Mouse (Mus musculus): ENCODE data around the gene Homer2. TPM values are rescaled to one million over a fixed set of nuclear protein-coding genes. Genes with fewer than 3 reads are reported as not detected.

Gene Homer2
- polyA plus RNA-seq, 1 experiment: 58.1 TPM

DNA sequence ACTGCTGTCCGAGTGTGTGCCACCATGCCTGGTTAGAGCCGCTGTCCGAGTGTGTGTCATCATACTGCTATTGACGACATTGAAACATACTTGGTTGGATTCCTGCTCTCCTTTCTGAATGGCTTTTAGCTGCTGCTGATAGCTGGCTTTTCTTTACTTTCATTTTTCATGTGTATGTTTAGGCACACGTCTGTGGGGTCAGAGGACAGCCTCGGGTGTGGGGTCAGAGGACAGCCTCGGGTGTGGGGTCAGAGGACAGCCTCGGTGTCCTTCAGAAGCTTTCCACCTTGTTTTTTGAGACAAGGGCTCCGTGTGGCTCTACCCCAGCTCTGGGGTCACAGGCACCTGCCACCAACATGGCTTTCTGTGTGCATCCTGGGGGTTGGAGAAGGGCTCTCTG lies 114.6 kb downstream of the Homer2 start:
- no peak for TF ChIP-seq GATA1 (IDR thresholded peaks at IDR 0.05; ENCODE audit: low read length)

DNA sequence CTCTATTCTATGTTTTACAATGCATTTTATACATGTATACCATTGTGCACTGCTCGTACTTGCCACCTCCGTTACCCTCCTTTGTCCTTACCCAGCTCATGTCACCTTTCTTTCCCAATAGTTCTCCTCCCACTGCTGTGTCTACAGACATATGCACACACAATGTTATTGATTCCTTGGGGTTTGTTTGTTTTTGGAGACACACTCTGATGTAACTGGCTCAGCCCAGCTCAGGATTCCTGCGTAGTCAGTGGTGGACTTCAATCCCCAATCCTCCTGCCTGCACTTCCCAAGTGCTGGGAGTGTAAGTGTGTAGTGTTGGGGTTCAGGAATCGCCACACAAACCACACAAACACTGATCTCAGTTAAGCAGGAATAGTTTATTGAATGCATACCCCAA lies 120.1 kb downstream of the Homer2 start:
- no peak for TF ChIP-seq GATA1 (IDR thresholded peaks at IDR 0.05; ENCODE audit: low read length)

DNA sequence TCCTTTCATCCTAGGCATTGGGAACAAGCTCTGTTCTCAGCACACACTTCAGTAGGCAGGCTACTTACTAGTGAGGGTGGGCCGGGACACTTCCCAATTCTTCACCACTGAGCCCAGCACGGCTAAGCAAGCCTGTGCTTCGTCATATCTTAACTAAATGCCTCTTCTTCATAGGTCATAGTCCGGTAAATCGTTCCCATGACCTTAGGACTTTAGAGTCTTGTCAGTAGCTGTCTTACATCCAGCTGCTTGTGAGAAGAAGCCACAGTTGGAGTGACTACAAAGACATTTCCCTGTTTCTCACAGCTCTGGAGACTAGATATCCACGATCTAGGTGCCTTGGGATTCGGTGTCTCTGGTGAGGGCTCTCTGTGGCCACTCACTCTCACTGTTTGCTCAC lies 122.0 kb downstream of the Homer2 start:
- no peak for TF ChIP-seq GATA1 (IDR thresholded peaks at IDR 0.05; ENCODE audit: low read length)

DNA sequence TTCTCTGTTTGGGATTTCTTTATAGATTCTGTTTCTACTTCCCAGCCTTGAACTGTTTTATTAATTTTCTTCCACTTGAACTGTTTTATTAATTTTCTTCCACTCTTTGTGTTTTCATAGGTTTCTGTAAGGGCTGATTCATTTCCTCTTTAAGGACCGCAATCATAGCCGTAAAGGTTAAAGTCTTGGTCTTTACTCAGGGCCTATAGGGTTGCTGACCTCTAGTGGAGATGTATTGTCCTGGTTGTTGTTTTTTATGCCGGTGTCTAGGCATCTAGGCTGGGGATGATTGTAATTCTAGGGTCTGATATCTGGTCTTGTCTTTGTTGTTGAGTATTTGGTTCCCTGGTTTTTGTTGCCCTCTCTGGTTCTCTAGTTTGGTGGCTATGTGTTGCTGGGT lies 123.8 kb downstream of the Homer2 start:
- TF ChIP-seq GATA1 (IDR thresholded peaks at IDR 0.05; ENCODE audit: low read length): no peak

DNA sequence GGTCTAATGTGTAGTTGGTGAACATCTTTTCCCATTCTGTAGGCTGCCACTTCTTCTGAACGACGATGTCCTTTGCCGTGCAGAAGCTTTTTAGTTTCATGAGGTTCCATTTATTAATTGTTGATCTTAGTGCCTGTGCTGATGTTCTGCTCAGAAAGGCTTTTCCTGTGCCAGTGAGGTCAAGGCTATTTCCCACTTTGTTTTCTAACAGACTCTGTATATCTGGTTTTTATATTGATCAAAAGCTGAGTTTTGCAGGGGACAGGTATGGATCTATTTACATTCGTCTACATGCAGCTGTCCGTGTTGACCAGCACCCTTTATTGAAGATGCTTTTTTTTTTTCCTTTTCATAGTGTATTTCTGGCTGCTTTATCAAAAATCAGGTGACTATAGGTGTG lies 128.0 kb downstream of the Homer2 start:
- no peak for TF ChIP-seq GATA1 (IDR thresholded peaks at IDR 0.05; ENCODE audit: low read length)

DNA sequence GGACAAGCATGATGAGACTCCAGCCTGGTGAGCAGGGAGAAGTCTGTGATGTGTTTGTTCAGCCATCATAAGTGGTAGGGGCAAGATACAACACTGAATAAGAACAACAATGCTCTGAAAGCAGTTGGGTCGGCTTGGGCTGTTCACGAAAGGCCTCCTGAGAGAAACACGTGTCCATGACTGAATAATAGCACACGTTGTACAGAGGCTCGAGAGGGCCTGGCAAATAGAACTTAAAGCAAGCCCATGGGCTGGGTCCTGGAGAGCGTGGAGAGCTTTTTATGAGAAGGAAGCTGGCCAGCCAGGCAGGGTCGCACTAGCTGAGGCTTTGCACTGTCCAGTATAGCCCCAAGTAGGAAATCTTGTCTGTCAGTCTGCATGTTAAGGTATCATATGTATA lies 128.9 kb downstream of the Homer2 start:
- TF ChIP-seq GATA1 (IDR thresholded peaks at IDR 0.05; ENCODE audit: low read length): no peak

DNA sequence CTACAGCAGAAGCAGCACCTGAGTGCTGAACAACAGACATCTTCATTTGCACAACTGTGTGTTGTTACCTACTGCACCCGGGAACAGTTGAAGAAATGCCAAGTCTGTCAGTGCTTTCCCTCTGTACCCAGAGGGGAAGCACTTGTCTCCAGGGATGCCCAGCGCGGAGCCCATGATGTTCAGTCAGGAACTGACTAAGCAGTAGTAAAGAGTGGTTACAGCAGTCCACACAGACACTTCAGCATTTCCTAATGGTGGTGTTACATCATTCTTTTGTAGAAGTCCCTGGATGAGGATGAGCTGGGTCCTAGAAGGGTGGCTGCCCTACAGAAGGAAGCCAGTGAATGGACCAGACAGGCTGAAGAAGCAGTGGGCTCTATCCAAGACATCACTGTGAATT lies 129.5 kb downstream of the Homer2 start:
- no peak for TF ChIP-seq GATA1 (IDR thresholded peaks at IDR 0.05; ENCODE audit: low read length)

DNA sequence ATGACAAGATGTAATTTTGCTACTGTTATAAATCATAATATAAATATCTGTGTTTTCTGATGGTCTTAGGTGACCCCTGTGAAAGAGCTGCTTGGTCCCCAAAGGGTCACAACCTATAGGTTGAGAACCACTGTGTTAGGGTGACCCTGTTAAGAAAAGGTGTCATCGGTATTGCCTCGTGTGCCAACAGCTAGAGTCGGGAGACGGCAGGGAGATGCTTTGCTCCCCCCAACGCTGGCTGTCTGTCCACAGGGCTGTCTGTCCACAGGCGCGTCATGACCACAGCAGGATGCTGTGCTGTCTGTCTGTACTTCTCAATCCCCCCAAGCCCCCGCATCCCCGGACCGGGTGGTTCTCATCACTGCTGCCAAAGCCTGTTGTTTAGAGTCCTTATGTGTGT lies 131.7 kb downstream of the Homer2 start:
- TF ChIP-seq GATA1 (IDR thresholded peaks at IDR 0.05; ENCODE audit: low read length): no peak

DNA sequence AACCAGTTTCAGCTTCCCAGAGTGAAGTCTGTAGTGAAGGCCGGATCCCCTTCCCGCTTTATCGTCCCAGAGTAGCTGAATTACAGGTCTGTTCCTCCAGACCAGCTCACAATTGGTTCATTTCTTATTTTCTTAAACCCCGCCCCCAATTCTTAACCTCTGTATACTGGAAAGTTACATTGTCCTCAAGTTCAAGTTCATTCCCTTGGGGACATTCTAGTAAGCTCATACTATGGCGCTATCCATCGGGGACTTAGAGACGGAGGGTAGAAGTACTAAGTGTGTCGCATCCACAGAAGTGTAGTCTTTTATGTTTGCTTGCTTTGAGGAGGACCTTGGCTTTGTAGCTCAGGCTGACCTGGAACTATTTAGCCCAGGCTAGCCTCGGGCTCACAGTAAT lies 133.5 kb downstream of the Homer2 start:
- no peak for TF ChIP-seq GATA1 (IDR thresholded peaks at IDR 0.05; ENCODE audit: low read length)

DNA sequence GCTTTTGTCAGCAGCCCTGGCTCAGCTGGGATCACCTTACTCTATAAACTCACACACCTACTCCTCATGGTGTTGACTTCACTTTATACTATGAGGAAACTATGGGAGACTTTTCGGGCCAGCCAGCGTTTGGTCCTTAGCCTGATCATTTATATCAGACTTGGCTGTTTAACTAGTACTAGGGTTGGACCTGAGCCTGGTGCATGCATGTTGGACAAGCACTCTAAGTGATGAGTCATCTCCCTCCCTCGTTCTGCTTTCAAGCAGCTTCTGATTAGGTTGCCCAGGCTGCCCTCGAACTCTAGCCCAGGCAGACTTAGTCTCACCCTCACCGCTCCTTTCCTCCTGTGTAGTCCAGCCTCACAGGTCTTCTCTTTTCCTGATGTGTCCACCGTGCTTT lies 133.9 kb downstream of the Homer2 start:
- no peak for TF ChIP-seq GATA1 (IDR thresholded peaks at IDR 0.05; ENCODE audit: low read length)

DNA sequence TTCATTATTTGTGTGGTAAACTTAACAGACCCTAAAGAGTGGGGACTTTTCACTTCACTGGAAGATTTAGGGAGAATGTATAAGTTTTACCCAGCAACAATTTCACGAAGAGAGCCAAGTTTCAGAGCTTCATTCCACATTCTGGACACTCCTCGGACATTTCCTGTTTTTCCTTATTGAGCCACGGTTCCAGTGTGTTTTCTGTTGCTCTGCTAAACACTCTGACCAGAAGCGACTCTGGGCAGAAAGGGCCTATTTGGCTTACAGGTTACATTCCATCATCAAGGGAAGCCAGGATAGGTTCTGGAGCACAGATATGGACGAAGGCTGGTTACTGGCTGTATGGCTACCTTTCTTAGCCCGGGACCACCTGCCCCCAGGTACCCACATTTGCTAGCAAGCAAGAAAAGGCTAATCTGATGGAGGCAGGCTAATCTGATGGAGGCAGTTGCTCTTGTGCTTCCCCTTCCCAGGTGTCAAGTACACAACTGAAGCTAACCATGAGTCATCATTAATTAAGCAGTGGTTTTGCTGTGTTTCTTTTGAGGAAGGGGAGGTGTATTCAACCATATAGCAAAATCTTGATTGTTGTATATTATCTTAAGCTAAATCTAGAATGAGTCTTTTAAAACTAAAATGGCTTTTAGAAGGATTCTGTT lies 134.6 kb downstream of the Homer2 start:
- TF ChIP-seq GATA1 (IDR thresholded peaks at IDR 0.05; ENCODE audit: low read length): peak; percentile 65

DNA sequence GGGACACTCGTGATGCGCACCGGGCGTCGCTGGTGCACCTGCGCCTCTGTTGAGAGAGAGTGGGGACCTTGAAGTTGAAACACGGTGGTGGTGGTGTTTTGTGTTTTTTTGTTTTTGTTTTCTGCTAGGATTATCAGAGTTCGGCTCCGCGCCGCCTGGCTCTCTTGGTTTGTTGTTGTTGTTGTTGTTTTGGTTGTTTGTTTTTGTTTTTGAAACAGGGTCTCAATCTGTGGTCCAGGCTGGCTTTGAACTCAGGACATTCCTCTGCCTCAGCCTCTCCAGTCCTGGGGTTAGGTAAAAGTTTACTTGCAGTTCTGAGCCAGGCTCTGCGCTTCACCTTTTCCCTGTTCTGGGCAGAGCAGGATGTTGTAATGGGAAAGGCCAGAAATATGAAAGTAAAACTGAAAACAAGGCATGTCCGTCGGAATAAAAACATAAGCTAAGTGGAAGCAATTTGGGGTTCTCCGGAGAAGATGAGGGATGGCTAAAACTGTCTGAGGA lies 135.3 kb downstream of the Homer2 start:
- no peak for TF ChIP-seq GATA1 (IDR thresholded peaks at IDR 0.05; ENCODE audit: low read length)

DNA sequence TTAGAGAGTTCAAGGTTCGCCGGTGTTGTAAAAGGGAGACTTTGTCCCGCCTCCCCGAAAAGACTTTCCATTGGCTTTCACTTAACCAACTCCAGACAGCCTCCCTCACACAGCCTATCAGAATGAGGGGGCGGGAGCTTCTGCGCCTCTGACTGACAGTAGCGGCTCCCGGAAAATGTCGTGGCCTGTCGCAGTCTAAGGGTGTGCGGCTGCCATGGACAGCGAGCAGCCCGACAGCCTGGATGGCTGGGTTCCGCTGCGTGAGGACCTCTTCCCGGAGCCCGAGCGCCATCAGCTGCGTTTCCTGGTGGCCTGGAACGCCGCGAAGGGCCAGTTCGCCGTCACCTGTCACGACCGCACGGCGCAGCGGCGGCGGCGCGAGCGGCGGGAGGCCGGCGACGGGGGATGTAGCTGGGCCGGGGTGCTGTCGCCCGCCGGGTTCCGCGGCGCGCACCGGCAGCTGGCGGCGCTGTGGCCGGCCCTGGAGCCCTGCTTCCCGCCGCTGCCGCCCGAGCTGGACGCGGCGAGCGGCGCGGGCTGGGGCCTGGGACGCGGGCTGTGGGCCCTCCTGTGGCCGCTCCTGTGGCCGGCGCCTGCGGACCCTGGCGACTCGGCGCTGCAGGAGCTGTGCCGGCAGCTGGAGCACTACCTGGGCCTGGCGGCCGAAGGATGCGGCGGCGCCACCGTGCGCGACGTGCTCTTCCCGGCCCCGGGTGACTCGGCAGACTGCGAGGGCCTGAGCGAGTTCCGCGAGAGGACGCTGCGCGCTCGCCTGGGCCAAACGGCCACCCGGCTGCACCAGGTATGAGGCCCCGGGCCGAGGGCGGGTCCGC lies 136.0 kb downstream of the Homer2 start, which contains the start of gene Whamm:
TSS of gene Whamm (plus strand) at position 159 of the 833 bp plus-strand sequence.
- no peak for TF ChIP-seq GATA1 (IDR thresholded peaks at IDR 0.05; ENCODE audit: low read length)

DNA sequence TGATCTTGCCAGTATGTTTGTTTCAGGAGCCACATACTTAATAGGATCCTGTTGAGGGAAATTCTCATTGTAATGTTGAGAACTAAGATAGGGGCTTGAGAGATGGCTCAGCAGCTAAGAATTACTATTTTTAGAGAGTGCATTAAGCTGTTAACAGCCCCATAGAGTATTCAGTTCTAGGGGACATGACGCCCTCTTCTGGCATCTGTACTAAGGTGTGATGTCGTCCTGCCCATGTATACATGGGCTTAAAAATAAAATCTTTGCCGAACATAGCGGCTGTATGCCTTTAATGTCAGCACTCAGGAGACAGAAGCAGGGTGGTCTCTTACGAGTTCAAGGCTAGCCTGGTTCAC lies 136.6 kb downstream of the Homer2 start:
- no peak for TF ChIP-seq GATA1 (IDR thresholded peaks at IDR 0.05; ENCODE audit: low read length)

DNA sequence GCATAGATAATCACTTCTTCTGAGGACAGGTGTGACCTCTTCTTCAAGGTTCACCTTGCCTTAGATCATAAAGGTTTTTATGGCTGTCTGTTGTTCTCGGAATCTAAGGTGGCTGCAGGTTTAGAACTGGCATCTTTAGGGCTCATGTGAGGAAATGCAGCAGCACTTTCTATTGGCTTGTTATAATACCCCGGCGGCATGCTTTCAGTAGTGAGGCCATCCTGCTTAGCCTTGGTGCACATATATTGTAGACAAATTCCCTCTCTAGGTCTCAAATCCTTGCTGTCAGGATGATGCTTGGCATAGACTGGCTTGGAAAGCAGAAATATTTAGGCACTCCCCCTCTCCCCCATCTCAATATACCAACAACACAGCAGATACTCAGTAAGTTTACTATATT lies 137.1 kb downstream of the Homer2 start:
- no peak for TF ChIP-seq GATA1 (IDR thresholded peaks at IDR 0.05; ENCODE audit: low read length)

DNA sequence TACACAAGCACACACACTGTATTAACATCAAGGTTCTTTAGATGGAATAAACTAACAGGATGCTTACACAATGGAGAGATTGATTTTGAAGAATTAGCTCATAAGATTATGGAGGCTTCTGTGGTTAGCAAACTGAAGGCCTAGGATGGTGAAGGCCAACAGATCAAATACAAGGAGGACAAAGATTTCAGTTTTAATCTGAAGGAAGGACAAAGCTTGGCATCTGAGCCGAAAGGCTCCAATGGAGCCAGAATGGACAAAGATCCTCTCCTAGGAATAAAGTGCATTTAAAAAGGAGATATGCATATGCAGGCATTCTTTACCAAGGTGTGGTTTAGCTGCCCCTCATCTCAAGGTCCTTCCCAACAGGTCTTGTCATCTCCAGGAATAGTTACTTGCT lies 137.5 kb downstream of the Homer2 start:
- TF ChIP-seq GATA1 (IDR thresholded peaks at IDR 0.05; ENCODE audit: low read length): no peak

DNA sequence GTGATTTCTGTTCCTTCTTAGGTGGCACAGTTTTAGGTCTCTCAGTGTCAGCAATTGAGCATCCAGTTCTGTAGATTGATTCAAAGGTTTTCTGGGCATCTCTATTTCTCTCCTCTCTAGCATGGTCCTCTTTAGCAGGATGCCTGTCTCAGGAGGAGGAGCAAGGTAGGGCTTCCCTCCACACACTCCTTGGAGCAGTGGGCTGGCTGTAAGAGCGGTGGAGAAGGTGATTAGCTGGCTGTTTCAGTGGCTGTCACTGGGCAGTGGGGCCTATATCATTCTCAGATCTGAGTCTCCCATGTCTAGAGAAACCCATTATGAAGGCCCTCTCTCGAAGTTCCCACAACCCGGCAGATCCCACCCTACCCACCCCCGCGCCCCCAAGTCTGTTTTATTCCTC lies 139.9 kb downstream of the Homer2 start:
- TF ChIP-seq GATA1 (IDR thresholded peaks at IDR 0.05; ENCODE audit: low read length): no peak

All from G1E-ER4 (cell line).